Mouse (Mus musculus) liver, adult 2 months (tissue): ENCODE measurements around the gene Nol8. TPM values are rescaled to one million over a fixed set of nuclear protein-coding genes. Genes with fewer than 3 reads are reported as not detected.

Source experiments
- DNase-seq: peaks from one replicate; pipeline ENCODE4 v3.0.0-alpha.2; 2011; ENCODE audit warnings: low read depth, low spot score; ENCODE audit errors: extremely low read depth
- H3K27ac ChIP-seq: fragments of 200-500 bp; replicated peaks from 2 replicates; pipeline ENCODE4 v1.5.1; 2012; ENCODE audit warnings: low read depth, mild to moderate bottlenecking, control low read depth, inconsistent platforms, low read length; ENCODE audit not compliant: insufficient read depth
- H3K27me3 ChIP-seq: fragments of 200-500 bp; 2 replicates; pipeline ENCODE4 v1.6.1; 2012; ENCODE audit warnings: mild to moderate bottlenecking, moderate library complexity, low read length, inconsistent platforms; ENCODE audit not compliant: control insufficient read depth, insufficient read depth
- H3K36me3 ChIP-seq: fragments of 200-500 bp; 2 replicates; pipeline ENCODE4 v1.6.1; 2012; ENCODE audit warnings: low read length, inconsistent platforms; ENCODE audit not compliant: control insufficient read depth, insufficient read depth
- H3K4me1 ChIP-seq: fragments of 200-500 bp; 2 replicates; pipeline ENCODE4 v1.6.1; 2011; ENCODE audit warnings: low read length; ENCODE audit not compliant: control insufficient read depth, insufficient read depth
- H3K4me3 ChIP-seq: fragments of 200-500 bp; 2 replicates; pipeline ENCODE4 v1.5.1; 2011; ENCODE audit warnings: low read depth, mild to moderate bottlenecking, control low read depth, low read length, moderate library complexity; ENCODE audit not compliant: insufficient read depth
- H3K79me2 ChIP-seq: fragments of 200-500 bp; 2 replicates; pipeline ENCODE4 v1.6.1; 2012; ENCODE audit warnings: inconsistent platforms, mild to moderate bottlenecking, low read length, moderate library complexity; ENCODE audit not compliant: control insufficient read depth, insufficient read depth
- H3K9ac ChIP-seq: fragments of 200-500 bp; 2 replicates; pipeline ENCODE4 v1.6.1; 2012; ENCODE audit warnings: low read depth, mild to moderate bottlenecking, control low read depth, inconsistent platforms, low read length
- CTCF ChIP-seq: fragments of 200-500 bp; IDR thresholded peaks from 2 replicates; pipeline ENCODE4 v1.5.1; 2011; ENCODE audit warnings: low read depth, low read length, control low read depth
- POLR2A ChIP-seq: fragments of 200-500 bp; IDR thresholded peaks from 2 replicates; pipeline ENCODE4 v1.6.1; 2011; ENCODE audit warnings: low read length, control low read depth; ENCODE audit not compliant: insufficient read depth; ENCODE audit errors: extremely low read depth
- WGBS: fragments of 180-500 bp; shearing (Covaris S2); methylation state at CpG from one replicate; pipeline ENCODE4 v1.1.7; 2018; 5-methylcytosine and 5-hydroxymethylcytosine counted together
- polyA plus RNA-seq: library from polyadenylated mRNA; depleted of rRNA; stranded (reverse); fragments of >200 nt; gene quantifications from 2 replicates; pipeline ENCODE4 v1.2.3, GENCODE M21; 2012
- total RNA-seq: library from RNA; depleted of rRNA; stranded (reverse); fragments of >200 nt; gene quantifications from 2 replicates; pipeline ENCODE4 v1.2.3, GENCODE M21; 2014

Gene Nol8
- total and polyA plus RNA-seq, 2 experiments, result 1.1 to 6.5 TPM

- no peaks in the 10 kb centered on the region; the same call in 1 of the 2 replicates for H3K4me1 ChIP-seq
- no peak overlapping the region for H3K9ac ChIP-seq
- 64% methylated on average over 2 of the region's 2 CpGs for WGBS
- no peak overlapping the region for H3K27ac ChIP-seq
- H3K79me2 ChIP-seq, result no peaks in the 10 kb centered on the region
- H3K36me3 ChIP-seq, result no peaks in the 10 kb centered on the region
- no peaks in the 10 kb centered on the region for H3K27me3 ChIP-seq
- no peak overlapping the region for H3K4me3 ChIP-seq
- TF ChIP-seq POLR2A (no peak), CTCF (peak; percentile 34; the same call in 1 of the 2 replicates)
- peak; percentile 41 for DNase-seq
These were observed 7.9 kb upstream of the Nol8 start for GRCm38 (mm10) chr13:49644731-49645529.

GRCm38 (mm10) chr13:49646019-49646418 is 6.9 kb upstream of the Nol8 start:
- DNase-seq, result no peak
- no peaks in the 10 kb centered on the region for H3K36me3 ChIP-seq
- H3K4me3 ChIP-seq, result no peak overlapping the region
- H3K27me3 ChIP-seq, result no peaks in the 10 kb centered on the region
- no peak overlapping the region for H3K9ac ChIP-seq
- no peak overlapping the region for H3K27ac ChIP-seq
- 83% methylated on average over 1 of the region's 1 CpGs for WGBS
- H3K79me2 ChIP-seq, result no peaks in the 10 kb centered on the region
- TF ChIP-seq CTCF (no peak), POLR2A (no peak)
- H3K4me1 ChIP-seq, result no peaks in the 10 kb centered on the region; the same call in 1 of the 2 replicates

GRCm38 (mm10) chr13:49651136-49651535 is 1.7 kb upstream of the Nol8 start:
- Histone ChIP-seq H3K27me3 (no peaks in the 10 kb centered on the region), H3K36me3 (peaks cover 6% of the 10 kb centered on the region; the same call in 1 of the 2 replicates), H3K9ac (no peak overlapping the region), H3K27ac (no peak overlapping the region), H3K4me3 (no peak overlapping the region), H3K4me1 (peaks cover 5% of the 10 kb centered on the region; the same call in 1 of the 2 replicates), H3K79me2 (no peaks in the 10 kb centered on the region)
- no peak for DNase-seq
- TF ChIP-seq POLR2A (no peak), CTCF (no peak)
- WGBS, result 46% methylated on average over 2 of the region's 2 CpGs

- TF ChIP-seq POLR2A (no peak), CTCF (no peak)
- Histone ChIP-seq H3K9ac (no peak overlapping the region), H3K79me2 (no peaks in the 10 kb centered on the region), H3K27ac (no peak overlapping the region), H3K4me1 (peaks cover 5% of the 10 kb centered on the region; the same call in 1 of the 2 replicates), H3K4me3 (no peak overlapping the region), H3K36me3 (peaks cover 8% of the 10 kb centered on the region; the same call in 1 of the 2 replicates), H3K27me3 (no peaks in the 10 kb centered on the region)
- DNase-seq, result no peak
- 2% methylated on average over 4 of the region's 4 CpGs for WGBS
These were observed 1.0 kb upstream of the Nol8 start for GRCm38 (mm10) chr13:49651781-49652351.

- H3K79me2 ChIP-seq, result no peaks in the 10 kb centered on the region
- TF ChIP-seq POLR2A, result no peak
- TF ChIP-seq CTCF, result no peak
- no peak for DNase-seq
- H3K27me3 ChIP-seq, result no peaks in the 10 kb centered on the region
- peak overlapping the region; percentile 64 for H3K27ac ChIP-seq
- peak overlapping the region; percentile 86 for H3K9ac ChIP-seq
- H3K4me3 ChIP-seq, result peak overlapping the region; percentile 78
- peaks cover 5% of the 10 kb centered on the region; the same call in 1 of the 2 replicates for H3K4me1 ChIP-seq
- WGBS, result 0% methylated on average over 16 of the region's 16 CpGs
- peaks cover 13% of the 10 kb centered on the region; the same call in 1 of the 2 replicates for H3K36me3 ChIP-seq
These were observed 283 bp downstream of the Nol8 start for GRCm38 (mm10) chr13:49653180-49653541.
